Mouse (Mus musculus): ENCODE data around the gene Tcf12.

Tcf12 gene

DNA sequence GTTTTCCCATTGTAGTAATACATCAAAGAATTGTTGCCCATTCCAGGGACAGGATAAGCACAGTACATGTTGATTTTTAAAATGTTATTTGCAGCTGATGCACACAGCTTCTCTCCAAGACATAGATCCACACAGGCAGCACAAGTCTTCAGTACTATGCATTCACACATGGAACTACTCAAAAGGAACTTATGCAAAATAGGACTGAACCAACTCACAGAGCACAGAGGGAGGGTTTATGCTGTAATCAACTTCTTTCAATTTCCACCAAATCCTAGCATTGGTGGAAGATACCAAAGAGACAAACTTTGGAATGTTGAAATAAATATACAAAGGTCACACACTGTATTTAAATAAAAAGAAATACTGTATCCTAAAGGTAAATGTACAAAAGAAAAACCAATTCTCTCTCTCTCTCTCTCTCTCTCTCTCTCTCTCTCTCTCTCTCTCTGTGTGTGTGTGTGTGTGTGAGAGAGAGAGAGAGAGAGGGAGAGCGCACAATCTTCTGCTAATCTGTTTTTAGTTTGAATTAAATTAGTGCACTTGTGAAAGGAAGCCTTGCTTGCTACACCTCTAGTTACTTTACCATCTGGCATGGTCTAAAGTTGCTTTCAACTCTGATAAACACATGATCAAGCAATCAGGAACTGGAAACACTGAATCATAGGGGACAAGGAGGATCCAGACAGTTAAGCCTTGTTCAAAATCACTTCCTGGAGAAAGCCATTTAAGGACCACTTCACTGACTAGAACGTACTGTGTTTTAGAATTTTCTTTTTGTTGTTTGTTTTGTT, 215.5 kb downstream of the Tcf12 start:
- peak; percentile 84 for DNase-seq

DNA sequence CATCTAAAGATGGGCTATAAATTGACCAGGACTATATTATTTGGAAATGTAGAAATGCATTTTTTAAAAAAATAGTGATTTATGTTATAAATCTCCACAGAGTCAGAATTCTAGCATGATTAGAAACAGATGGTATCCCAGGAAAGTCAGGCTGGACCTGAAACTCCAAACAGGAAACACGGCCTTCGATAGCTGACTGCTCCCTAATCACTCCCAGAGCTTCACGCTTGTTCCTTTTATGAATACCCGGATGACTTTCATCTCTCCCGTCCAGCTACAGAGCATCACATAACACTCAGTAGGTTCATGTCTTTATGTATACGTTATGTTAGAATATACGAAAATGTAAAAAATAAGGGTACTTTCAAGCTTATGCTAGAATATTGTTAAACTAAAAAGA, 216.4 kb downstream of the Tcf12 start:
- DNase-seq: peak; percentile 88

DNA sequence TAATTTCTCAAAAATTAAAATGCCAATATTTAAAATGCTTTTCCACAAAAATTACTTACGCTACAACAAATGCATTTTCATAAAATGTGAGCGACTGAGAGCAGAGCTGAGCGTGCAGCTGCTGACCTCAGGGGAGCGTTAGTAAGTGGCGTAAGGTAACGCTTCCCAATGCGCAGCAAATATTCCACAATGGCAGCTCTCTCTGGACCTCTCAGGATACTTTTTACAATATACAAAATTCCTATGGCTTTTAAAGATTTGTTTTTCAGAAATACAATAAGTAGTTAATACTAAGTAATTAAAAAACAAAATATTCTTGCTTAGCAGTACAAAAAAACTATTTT, 216.8 kb downstream of the Tcf12 start:
- peak; percentile 54 for DNase-seq

DNA sequence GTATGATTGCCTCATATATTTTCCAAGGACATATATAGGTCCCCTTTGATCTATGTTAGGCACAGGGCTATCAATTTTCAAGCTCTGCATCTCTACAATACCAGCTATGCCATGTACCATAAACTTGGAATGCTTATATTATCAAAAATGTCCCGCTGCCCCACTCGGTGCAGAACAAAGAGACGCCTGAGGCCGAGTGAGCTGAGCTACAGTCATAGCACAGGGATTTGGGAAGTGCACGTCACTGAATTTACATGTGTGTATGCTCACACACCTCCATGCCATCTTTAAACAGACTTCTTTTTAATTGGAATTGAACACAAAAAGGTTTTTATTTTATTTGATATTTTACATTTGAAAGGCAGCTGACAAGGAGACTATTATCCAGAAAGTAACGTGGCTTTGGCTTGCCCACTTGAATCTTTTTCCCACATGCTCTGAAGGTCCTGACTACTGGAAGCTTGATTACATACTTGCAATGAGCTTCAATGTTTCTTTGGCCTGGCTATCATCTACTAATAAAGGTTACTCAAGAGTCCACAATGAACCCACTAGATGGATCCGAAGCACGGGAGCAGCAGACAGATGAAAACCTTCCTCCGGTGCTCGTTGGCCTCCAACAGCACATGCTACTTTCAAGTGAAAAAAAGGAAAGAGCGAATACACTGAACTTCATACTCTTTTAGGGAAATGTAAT, 217.3 kb downstream of the Tcf12 start:
- peak; percentile 51 for DNase-seq

DNA sequence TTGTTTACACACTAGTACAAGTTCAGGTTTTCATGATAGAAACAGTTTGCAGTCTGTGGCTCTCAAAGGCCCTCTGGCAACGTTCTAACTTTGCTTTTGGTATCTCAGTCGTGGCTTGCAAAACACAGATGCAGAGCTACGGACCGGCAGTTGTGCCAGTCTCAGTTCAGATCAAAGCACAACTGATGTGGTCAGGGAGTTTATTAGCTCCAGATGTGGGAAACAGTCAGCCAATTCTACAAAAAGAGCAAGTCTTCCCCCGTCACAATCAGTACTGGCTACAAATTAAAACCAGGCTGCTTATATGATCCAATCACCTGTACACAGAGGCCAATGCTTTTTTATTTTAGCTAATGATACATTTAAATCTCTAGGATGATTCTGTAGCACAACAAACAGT, 223.2 kb downstream of the Tcf12 start:
- peak; percentile 87 for DNase-seq

DNA sequence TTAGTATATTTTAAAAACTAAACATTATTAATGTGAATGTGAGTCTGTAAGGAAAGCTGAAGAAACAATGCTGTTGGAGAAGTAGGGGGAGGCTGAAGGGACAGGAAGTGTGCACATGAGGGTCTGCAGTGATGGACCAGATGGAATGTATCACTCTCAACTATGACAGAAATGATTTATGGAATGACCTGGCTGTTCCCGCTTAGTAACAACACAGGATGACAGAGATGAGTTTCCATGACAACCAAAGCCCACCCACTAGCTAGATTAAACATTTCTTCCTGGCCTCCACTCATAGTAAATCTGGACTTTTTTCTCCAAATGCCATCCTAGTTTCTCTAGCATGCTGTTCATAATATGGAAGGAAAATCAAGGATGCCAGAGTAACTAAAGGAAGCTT, 231.0 kb downstream of the Tcf12 start:
- peak; percentile 85 for DNase-seq

DNA sequence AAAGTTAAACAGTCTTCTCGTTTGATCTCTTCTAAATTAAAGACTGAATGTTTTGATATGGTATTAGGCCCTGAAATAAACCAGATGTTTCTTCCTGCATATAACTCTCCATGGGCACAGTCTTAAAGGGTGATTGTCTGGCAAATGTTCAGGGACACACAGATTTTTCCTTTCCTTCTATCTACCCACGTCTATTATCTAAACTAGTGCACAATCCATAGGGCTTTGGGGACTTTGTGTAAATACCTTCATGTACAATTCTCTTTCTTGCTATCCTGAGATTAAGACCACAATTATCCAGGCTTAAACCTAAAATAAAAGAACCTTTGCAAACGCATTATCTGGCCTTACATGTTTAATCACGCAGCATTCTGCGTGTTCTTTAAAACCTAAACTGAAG, 231.7 kb downstream of the Tcf12 start:
- DNase-seq: no peak

DNA sequence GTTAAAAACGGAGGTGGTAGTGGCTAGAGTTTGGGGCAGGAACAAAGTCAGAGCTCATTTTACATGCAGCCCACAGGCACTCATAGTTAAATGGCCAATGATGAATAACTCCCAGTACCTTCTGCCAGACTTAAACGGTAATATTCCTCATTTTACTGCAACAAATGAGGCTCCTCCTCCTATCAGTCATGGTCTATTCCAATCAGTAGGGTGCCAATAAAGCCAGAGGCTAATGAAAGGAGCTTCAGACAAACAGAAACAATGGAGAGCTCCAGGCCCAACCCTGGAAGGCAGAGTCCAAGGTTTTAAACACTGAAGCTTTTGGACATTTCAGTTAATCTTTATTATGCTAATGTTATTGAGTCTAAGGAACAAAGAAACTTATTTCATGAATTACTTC, 232.3 kb downstream of the Tcf12 start:
- DNase-seq: peak; percentile 62

DNA sequence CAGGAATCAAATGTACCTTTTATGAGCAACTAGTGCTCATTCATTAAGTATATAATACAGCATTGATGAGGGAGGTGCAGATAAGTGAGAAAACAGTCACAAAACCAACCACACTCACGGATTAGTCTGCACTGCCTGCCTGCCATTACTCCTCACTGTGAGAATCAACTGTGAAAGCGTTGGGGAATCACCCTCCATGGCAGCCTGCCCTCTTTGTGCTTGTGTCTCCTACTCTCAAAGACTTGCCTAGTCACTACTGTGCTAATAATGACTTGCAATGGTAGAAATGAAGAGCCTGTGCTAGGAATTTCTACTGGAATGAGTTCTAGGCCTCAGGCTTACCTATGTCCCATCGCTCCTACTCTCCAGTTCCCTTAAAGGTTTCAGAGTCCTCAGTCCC, 233.8 kb downstream of the Tcf12 start:
- no peak for DNase-seq

DNA sequence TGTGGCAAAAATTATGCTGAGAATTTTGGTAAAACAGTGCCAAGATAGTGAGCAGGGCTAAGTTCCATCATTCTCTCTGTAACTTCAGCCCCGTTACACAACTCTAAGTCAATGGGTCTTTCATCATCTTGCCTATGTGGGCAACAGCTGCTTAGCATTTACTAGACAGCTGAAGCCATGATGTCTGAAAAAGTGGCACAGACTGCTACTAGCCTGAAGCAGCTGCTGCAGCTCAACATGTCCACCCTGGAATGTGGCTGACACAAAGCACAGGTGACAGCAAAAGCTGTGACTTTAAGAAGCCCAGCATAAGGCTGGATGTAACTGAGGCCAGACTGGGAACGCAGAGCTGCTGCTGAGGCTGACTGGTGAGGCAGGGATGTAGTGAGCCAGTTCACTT, 236.9 kb downstream of the Tcf12 start:
- DNase-seq: no peak

DNA sequence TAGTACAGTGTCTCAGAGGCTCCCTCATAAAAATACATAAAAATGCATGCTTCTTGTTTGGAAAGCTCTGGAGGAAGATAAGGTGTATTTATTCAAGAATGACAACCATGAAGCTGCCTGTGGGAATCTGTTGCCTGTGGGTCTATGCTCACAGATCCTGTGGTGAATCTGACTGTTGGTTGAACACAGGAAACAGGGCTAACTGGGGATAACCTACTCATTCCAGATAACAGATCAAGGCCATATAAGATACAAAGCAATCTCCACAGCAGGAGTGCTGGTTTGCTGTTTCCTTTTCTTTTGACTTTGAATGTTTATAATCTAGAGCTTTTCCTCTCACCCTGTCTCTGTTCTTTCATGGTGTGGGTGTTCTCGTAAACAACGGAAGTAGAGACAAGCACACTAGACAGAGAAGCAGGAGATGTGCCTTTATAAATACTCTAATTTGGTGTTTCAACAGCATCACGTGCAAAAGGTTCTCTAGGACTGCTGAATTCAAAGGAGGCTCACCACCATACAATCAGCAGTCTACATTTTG, 237.6 kb downstream of the Tcf12 start:
- DNase-seq: no peak

DNA sequence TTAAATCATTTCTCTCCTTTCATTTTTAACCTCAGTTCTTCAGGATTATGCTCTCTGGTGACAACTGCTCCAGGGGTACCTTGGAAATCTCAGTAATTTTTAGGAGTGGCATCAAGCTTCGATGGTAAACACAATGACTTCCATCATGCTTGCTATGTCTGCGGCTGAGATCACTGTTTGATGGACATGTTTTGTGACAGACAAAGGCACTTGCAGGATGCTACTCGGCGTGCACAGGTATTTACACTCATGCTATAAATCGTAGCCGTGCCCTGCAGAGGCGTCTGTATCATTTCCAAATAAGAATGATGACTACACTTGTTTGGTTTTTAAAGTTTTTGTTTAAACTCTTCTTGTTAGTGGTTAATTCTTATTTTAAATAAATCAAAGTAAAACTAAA, 248.3 kb downstream of the Tcf12 start:
- no peak for DNase-seq

DNA sequence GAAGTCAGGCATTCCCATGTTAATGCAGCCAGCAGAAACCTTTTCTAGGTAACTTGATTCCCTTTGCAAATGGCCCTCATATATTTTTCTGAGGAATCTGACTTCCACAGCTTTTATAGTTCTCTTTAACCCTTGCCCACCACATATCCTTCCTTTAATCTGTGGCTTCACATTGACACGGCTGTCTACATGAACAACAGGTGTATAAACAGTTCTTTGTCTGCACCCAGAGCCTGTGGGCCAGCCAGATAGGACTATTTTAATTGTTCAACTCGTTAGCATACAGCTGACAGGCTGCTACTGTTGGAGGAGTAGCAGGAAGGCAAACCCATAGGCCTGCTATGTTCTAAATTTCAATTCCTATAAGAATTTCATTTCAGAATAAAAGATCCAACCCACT, 250.0 kb downstream of the Tcf12 start:
- no peak for DNase-seq

DNA sequence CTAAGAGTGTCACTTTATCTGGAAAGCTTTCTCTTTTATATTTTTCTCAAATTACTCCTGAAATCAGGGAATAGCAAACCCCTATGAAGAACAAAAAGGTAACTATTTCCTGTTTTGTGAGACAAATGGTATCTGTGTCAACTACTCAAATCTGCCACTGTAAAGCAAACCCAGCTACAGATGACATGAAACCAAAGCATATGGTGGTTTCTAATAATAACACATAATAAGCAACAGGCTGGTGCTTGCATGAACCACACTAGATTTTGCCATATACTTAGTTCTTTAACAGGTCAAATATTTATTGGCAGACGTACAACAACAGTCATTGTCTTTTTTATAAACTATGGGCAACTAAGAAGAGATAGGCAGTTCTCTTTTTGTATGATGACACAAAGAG, 253.7 kb downstream of the Tcf12 start:
- no peak for DNase-seq

DNA sequence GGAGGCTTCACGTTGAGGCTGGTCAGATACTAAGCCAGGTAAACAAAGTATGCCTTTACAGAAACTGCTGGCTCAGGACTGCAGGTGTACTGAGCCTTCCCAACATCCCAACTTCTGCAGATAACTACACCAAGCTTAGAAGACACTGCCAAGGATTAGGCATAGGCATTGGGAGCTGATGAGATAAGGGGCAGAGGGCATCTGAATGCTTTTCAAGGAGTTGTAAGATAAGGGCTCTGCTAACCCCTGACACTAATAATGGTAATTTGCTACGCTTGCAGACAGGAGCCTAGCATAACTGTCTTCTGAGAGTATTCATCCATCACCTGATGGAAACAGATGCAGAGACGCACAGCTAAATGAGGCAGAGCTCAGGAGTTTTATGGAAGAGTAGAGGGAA, 257.8 kb downstream of the Tcf12 start:
- DNase-seq: no peak

DNA sequence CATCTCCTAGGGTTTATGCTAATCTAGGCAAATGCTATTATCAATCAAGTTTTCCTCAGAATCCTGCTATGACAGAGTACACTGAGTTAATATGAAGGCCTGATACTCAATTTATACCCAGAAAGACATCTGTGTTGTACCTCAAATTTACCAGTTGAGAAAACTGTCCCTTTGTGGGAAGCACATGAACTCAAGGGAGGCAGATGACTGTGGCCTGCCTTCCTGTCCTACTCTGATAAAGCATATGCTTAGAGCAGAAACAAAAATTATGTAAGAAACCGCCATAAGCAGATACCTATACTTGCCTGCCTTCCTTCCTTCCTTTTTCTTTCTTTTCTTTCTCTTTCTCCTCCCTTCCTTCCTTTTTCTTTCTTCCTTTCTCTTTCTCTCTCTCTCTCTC, 261.4 kb downstream of the Tcf12 start:
- no peak for DNase-seq

DNA sequence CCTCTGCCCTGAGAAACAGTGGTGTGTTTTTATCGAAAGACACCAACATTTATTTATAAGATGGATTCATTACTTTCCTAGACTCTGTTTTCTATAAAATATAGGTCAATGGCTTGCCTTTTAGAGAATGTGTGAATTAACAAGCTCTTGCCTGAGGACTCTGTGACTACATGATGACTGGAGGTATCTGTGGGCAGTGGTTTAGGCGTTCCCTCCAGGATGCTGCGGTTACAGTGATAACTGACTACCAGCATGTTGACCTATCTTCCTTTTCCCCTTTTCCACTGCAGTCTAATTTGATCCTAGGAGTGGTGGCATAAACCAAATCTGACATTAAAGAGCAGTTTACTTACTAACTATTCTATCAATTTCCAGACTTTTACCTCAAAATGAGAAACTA, 263.3 kb downstream of the Tcf12 start:
- DNase-seq: no peak

DNA sequence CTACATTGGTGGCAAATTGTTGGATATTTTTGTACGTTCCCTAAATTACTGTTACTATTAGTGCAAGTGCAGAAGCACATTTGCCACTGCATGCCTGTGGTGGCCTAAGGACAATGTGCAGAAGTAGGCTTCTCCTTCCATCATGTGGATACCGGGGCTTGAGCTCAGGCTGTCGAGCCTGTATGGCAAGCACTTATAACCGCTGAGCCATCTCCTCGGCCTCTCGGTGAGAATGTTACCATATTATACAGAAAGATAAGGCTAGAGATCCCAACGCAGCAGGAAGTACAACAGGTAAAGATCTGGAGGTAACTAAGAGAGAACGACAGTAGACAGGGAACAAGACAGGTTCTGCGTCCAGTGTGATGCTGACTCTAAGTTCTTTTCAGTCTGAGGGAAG, 263.8 kb downstream of the Tcf12 start:
- no peak for DNase-seq

DNA sequence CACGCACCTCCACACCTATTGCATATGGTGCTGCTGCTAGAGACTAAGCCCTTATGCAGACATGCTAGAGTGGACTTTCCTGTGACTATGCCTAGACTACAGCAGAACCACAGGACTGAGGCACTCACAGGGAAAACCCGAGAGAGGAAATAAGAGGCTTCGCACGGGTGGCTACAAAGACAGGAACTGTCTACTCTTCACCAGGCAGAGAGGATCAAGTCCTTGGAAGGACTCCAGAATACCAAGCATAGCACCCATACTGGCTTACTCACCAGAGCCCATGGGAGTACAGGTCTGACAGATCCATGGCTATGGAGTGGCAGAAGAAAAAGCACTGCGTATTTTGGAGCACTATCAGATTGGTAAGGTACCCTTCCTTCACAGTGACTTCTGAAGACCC, 269.8 kb downstream of the Tcf12 start:
- no peak for DNase-seq

DNA sequence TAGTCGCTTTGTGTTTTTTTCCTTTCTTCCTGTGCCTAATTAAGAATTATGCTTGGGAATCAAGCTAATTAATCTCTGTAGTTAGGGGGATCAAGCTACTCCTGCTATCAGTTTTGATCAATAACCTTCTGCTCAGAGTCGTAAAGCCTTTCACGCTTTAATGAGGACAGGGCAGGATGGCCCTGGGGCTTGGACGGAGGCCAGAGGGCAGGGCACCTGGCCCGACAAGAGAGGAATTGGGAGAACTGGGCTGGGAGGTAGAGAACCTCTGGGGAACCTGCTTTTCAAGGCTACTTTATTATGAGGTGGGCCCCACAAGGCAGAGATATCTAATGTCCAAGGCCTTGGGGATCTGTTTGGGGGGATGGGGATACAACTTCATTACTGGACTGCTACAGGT, 274.3 kb downstream of the Tcf12 start:
- no peak for DNase-seq

DNA sequence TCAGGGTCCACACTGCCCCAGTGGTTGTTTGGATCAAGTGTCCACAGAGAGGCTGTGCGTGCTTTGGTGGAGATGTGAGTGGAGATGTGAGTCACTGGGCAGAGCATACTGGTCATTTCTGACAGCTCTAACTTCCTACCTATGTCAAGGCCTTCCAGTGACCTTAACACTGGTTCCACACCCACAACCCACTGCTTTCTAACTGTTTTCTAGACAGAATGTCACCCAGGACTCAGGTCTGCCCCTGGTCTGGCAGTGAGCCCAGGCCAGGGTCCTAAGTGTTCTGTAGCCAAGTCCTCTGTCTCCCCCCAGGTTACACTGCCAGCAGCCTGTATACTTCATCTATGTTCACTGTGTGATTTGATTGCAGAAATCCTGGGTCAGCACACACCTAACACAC, 275.3 kb downstream of the Tcf12 start:
- DNase-seq: no peak

DNA sequence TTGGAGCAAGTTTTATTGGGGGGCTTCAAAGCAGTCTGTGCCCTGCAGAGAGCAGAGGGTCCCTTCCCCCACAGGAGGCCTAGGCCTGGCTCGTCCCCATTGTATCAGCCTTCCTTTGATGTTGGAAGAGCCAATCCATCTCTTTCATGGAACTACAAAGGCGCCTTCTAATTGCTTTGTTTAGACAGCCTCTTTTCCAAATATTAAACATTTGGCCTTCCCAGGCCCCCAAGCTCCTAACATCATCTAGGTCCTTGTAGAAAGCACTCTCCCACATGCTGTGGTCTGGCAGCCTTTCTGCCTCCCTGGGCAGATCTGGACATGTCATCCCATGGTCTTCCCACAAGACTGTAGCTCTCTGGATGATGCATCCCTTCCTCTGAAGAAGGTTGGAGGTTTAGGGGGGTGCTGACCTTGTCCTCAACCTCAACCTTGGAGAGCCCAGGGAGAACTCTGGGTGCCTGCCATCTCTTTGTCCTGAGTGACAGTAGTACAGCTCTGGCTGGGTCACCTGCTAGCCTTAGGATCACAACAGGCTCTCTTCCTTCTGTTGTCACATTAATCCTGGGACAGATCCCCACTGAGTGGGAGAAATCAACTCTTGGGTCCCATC, 276.4 kb downstream of the Tcf12 start:
- DNase-seq: peak; percentile 56

DNA sequence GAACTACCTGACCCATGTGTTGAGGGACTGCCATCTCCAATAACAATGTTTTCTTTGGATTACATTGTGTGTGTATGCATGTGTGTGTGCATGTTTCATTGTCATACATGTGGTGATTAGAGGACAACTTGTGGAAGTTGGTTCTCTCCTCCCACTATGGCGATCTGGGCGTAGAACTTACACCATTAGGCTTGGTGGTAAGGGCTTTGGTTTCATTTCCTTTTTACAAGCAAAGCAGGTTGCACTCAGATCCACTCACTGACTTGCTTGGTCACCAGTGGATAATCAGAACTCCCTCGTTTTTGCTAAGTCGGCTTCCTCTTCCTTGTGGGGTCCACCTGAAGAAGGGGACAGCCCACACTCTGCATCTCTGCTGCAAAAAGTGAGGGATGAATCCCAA, 277.0 kb downstream of the Tcf12 start:
- DNase-seq: no peak
